Mouse (Mus musculus): ENCODE measurements around the gene Kcnh2. TPM values are rescaled to one million over a fixed set of nuclear protein-coding genes. Genes with fewer than 3 reads are reported as not detected.
"Not testable (repeated sequence)": the region's sequence is repeated elsewhere in the genome, so short reads cannot be mapped to it uniquely, and the experiment has no call there.

Gene Kcnh2
- total RNA-seq (2014; fragmentation: Nextera tagmentation), result 3.3 and 6.8 TPM in 2 replicates
- 1.0 and 1.3 TPM in 2 replicates for total RNA-seq (2017)
- polyA plus RNA-seq (2012), result 12.6 and 15.1 TPM in 2 replicates

GRCm38 (mm10) chr5:24351278-24351677 is at the start of gene Kcnh2:
Gene Kcnh2 (minus strand): TSS chr5:24351604.
- H3K9me3 ChIP-seq (replicated peaks), result no peaks in the 10 kb centered on the region
- H3K4me3 ChIP-seq (ENCODE audit: low read depth, low read length), result peak within 1 kb of the TSS; percentile 75
- TF ChIP-seq GATA1 (IDR thresholded peaks at IDR 0.05; ENCODE audit: borderline replicate concordance, low read length) (no peak), CTCF (IDR thresholded peaks at IDR 0.05; ENCODE audit: low read depth, low read length) (no peak), TAL1 (conservative IDR thresholded peaks at IDR 0.05; ENCODE audit: low read depth, low read length) (no peak), GATA2 (IDR thresholded peaks at IDR 0.05; ENCODE audit: borderline replicate concordance, low read depth, low read length) (no peak), POLR2AphosphoS5 (IDR thresholded peaks at IDR 0.05; ENCODE audit: insufficient replicate concordance, low read depth, low read length) (no peak)
- ATAC-seq (ENCODE audit: extremely low read depth, insufficient number of reproducible peaks, low FRiP score, poor library complexity, severe bottlenecking) (no peak), DNase-seq (ENCODE audit: low spot score) (no peak)
- H3K4me1 ChIP-seq (ENCODE audit: insufficient read depth, low read depth, low read length), result peaks cover 68% of the 10 kb centered on the region
- H3K27me3 ChIP-seq (ENCODE audit: insufficient read depth, low read length), result peaks cover 54% of the 10 kb centered on the region
- peaks cover 3% of the 10 kb centered on the region for H3K36me3 ChIP-seq (replicated peaks)

- ATAC-seq (ENCODE audit: extremely low read depth, insufficient number of reproducible peaks, low FRiP score, poor library complexity, severe bottlenecking), result no peak
- peaks cover 85% of the 10 kb centered on the region for H3K36me3 ChIP-seq (replicated peaks)
These were observed 49.0 kb upstream of the Kcnh2 start for GRCm38 (mm10) chr5:24400362-24400761.

GRCm38 (mm10) chr5:24399686-24400085 is 48.3 kb upstream of the Kcnh2 start:
- H3K9me3 ChIP-seq (replicated peaks), result no peaks in the 10 kb centered on the region
- H3K27me3 ChIP-seq (ENCODE audit: insufficient read depth, low read length), result no peaks in the 10 kb centered on the region
- DNase-seq (ENCODE audit: low spot score) (no peak), ATAC-seq (ENCODE audit: extremely low read depth, insufficient number of reproducible peaks, low FRiP score, poor library complexity, severe bottlenecking) (no peak)
- H3K36me3 ChIP-seq (replicated peaks), result peaks cover 79% of the 10 kb centered on the region
- H3K4me1 ChIP-seq (ENCODE audit: insufficient read depth, low read depth, low read length), result peaks cover 15% of the 10 kb centered on the region
- H3K4me3 ChIP-seq (ENCODE audit: low read depth, low read length), result no peak overlapping the region
- no peak for TF ChIP-seq CTCF (IDR thresholded peaks at IDR 0.05; ENCODE audit: low read depth, low read length)
- no peak for TF ChIP-seq GATA1 (IDR thresholded peaks at IDR 0.05; ENCODE audit: borderline replicate concordance, low read length)
- no peak for TF ChIP-seq GATA2 (IDR thresholded peaks at IDR 0.05; ENCODE audit: borderline replicate concordance, low read depth, low read length)
- no peak for TF ChIP-seq TAL1 (conservative IDR thresholded peaks at IDR 0.05; ENCODE audit: low read depth, low read length)
- TF ChIP-seq POLR2AphosphoS5 (IDR thresholded peaks at IDR 0.05; ENCODE audit: insufficient replicate concordance, low read depth, low read length), result no peak

More at GRCm38 (mm10) chr5:24400362-24400761, 49.0 kb upstream of the Kcnh2 start:
- H3K4me3 ChIP-seq (ENCODE audit: low read depth, low read length), result no peak overlapping the region
- TF ChIP-seq CTCF (IDR thresholded peaks at IDR 0.05; ENCODE audit: low read depth, low read length) (no peak), GATA2 (IDR thresholded peaks at IDR 0.05; ENCODE audit: borderline replicate concordance, low read depth, low read length) (no peak), GATA1 (IDR thresholded peaks at IDR 0.05; ENCODE audit: borderline replicate concordance, low read length) (no peak), POLR2AphosphoS5 (IDR thresholded peaks at IDR 0.05; ENCODE audit: insufficient replicate concordance, low read depth, low read length) (no peak), TAL1 (conservative IDR thresholded peaks at IDR 0.05; ENCODE audit: low read depth, low read length) (no peak)
- H3K27me3 ChIP-seq (ENCODE audit: insufficient read depth, low read length), result no peaks in the 10 kb centered on the region
- H3K4me1 ChIP-seq (ENCODE audit: insufficient read depth, low read depth, low read length), result peaks cover 8% of the 10 kb centered on the region
- H3K9me3 ChIP-seq (replicated peaks), result no peaks in the 10 kb centered on the region
- no peak for DNase-seq (ENCODE audit: low spot score)

GRCm38 (mm10) chr5:24396254-24396653 is 44.9 kb upstream of the Kcnh2 start:
- Histone ChIP-seq H3K36me3 (replicated peaks) (peaks cover 47% of the 10 kb centered on the region), H3K4me1 (ENCODE audit: insufficient read depth, low read depth, low read length) (peaks cover 44% of the 10 kb centered on the region)
- not testable (repeated sequence) for H3K9me3 ChIP-seq (replicated peaks); H3K27me3 ChIP-seq (ENCODE audit: insufficient read depth, low read length); ATAC-seq (ENCODE audit: extremely low read depth, insufficient number of reproducible peaks, low FRiP score, poor library complexity, severe bottlenecking); H3K4me3 ChIP-seq (ENCODE audit: low read depth, low read length); DNase-seq (ENCODE audit: low spot score)

- Histone ChIP-seq H3K27me3 (ENCODE audit: insufficient read depth, low read length) (no peaks in the 10 kb centered on the region), H3K9me3 (replicated peaks) (no peaks in the 10 kb centered on the region), H3K4me3 (ENCODE audit: low read depth, low read length) (peak overlapping the region; percentile 76), H3K4me1 (ENCODE audit: insufficient read depth, low read depth, low read length) (peaks cover 58% of the 10 kb centered on the region), H3K36me3 (replicated peaks) (peaks cover 29% of the 10 kb centered on the region)
- TF ChIP-seq POLR2AphosphoS5 (IDR thresholded peaks at IDR 0.05; ENCODE audit: insufficient replicate concordance, low read depth, low read length) (no peak), TAL1 (conservative IDR thresholded peaks at IDR 0.05; ENCODE audit: low read depth, low read length) (no peak), GATA1 (IDR thresholded peaks at IDR 0.05; ENCODE audit: borderline replicate concordance, low read length) (no peak), CTCF (IDR thresholded peaks at IDR 0.05; ENCODE audit: low read depth, low read length) (no peak), GATA2 (IDR thresholded peaks at IDR 0.05; ENCODE audit: borderline replicate concordance, low read depth, low read length) (no peak)
- DNase-seq (ENCODE audit: low spot score) (peak; percentile 99), ATAC-seq (ENCODE audit: extremely low read depth, insufficient number of reproducible peaks, low FRiP score, poor library complexity, severe bottlenecking) (peak; percentile 89)
These were observed 42.9 kb upstream of the Kcnh2 start for GRCm38 (mm10) chr5:24394165-24394894.

GRCm38 (mm10) chr5:24393392-24393997 is 42.1 kb upstream of the Kcnh2 start, which contains the start of gene Abcb8:
Gene Abcb8 (plus strand): TSS chr5:24393663.
- Histone ChIP-seq H3K4me3 (ENCODE audit: low read depth, low read length) (peak within 1 kb of the TSS; percentile 76), H3K4me1 (ENCODE audit: insufficient read depth, low read depth, low read length) (peaks cover 66% of the 10 kb centered on the region), H3K36me3 (replicated peaks) (peaks cover 22% of the 10 kb centered on the region), H3K9me3 (replicated peaks) (no peaks in the 10 kb centered on the region), H3K27me3 (ENCODE audit: insufficient read depth, low read length) (no peaks in the 10 kb centered on the region)
- TF ChIP-seq GATA1 (IDR thresholded peaks at IDR 0.05; ENCODE audit: borderline replicate concordance, low read length) (no peak), CTCF (IDR thresholded peaks at IDR 0.05; ENCODE audit: low read depth, low read length) (peak; percentile 86)
- DNase-seq (ENCODE audit: low spot score), result peak; percentile 76
- ATAC-seq (ENCODE audit: extremely low read depth, insufficient number of reproducible peaks, low FRiP score, poor library complexity, severe bottlenecking), result peak; percentile 9; the same call in 1 of the 2 replicates
